Mouse (Mus musculus): ENCODE results near the gene Adamts6.

The Adamts6 gene

GRCm38 (mm10) chr13:104460287-104460686 is 172.7 kb downstream of the Adamts6 start:
- DNase-seq (ENCODE audit: low read depth, low spot score), result no peak

- no peak for DNase-seq (ENCODE audit: low read depth, low spot score)
Measured at GRCm38 (mm10) chr13:104468061-104468460, 180.4 kb downstream of the Adamts6 start.

DNA sequence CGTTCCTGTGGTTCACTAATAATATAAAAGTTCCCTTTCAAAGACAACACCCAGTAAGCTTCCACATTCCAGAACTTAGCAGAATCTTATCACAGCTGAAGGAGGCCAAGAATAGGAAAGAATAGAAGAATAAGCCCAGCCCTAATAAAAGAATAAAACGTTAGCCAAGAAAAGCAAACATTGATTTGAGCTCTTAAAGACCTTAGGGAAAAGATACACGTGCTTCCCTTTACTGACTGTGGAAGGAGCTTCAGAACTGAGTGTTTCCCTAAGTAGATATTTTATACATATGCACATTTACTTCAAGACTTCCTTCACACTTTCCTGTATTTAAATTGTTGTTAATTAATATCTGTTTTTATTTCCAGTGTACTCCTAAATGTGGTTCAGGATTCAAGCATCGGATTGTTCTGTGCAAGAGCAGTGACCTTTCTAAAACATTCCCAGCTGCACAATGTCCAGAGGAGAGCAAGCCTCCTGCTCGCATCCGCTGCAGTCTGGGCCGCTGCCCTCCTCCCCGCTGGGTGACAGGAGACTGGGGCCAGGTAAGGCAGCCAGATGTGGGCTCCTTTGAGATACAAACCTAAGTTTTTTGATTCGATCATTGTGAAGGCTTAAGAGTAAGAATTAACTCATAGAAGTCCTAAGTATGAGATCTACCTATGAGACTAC is 188.8 kb downstream of the Adamts6 start:
- DNase-seq (ENCODE audit: low read depth, low spot score), result no peak

GRCm38 (mm10) chr13:104482426-104483089 is 194.9 kb downstream of the Adamts6 start:
- no peak for DNase-seq (ENCODE audit: low read depth, low spot score)

DNA sequence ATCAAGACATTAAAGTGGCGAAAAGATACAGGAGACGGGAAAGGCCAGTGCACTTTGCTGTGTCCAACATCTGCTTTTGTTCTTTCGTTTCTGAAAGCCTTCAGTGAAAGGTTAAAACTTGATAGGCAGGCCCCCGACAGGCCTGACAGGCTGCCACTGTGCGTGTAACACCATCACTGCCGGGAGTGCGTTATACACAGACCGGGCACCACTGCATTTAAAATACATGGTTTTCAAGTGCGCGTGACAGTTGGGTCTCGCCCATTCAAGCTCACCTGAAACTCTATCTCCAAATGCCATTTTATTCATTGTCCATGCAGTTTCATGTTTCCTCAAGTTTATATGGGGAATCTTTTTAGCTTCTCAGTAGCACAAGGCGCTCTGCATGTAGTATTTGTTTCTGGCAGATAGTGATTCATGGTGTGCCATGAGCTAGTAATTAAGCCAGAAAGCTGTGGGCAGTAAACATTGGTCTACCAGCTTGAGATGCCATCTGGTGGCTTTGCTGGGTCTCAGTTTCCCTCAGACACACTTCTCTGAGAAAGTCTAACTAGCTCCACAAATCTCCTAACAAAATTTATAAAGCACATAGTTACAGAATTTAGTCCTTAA is 195.6 kb downstream of the Adamts6 start:
- no peak for DNase-seq (ENCODE audit: low read depth, low spot score)

DNA sequence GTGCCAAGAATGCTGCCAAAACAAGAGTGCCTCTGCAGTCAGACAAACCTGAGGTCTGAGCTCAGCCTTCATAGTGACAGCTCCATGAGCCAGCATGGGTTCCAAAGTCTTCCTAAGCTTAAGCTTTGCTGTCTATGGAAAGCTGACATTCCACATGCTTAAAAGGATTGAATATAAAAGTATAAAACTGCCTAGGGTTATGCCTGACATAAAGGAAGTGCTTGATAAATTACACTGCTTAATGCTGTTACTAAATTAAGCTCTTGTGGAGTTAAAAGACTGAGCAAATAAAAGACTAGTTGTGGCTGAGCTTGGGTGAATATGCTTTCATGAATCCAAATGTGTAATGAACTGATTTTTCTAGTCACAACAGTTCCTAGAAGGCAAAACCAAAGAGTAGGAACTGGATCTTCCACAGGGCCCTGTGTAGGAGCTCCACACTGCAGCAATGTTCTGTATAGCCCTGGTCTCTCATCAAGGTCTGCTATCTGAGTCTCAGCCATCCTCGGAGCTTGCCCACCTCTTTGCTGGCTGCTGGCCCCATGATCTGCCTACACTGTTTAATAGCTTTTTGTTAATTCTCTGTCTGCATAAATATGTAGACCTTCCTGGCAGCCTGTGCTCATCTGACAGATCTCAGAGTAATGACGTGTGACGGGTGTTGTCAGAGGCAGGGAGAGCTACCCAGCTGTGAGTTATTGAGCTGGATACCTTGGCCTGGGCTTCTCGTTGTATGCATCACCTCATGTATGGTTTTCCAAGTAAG is 203.6 kb downstream of the Adamts6 start:
- DNase-seq (ENCODE audit: low read depth, low spot score), result no peak

- DNase-seq (ENCODE audit: low read depth, low spot score), result peak; percentile 19
Measured at GRCm38 (mm10) chr13:104493466-104493993, 205.9 kb downstream of the Adamts6 start.

DNA sequence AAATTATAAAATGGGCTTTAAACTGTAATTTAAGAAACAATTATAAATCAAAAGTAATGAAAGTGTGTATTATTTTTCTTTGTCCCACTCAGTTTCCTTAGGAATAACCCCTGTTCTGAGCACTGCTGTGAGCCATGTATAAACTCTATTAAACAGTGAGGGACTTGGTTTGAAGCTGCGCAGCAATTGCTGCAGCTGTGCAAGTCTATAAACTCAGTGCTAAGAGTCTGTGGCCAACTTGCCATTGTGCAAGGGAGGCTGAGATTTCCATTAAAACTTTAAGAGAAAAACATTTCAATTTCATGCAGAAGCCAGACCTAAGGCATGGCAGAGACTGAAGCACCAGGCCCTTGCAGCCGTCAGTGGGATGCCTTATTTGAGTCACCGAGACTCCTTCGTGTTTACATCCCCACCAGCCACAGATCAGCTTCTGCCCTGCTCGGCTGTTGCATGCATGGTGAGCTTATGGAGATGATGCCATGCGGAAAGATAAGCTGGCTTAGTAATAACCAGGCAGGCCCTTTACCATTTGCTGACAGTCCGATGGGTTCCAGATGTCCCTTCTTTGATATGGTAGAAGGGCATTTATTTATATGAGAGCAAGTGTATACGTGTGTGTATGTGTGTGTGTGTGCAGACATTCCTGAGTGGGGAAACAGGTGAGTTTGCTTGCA is 206.7 kb downstream of the Adamts6 start:
- DNase-seq (ENCODE audit: low read depth, low spot score), result no peak

GRCm38 (mm10) chr13:104497592-104497991 is 210.0 kb downstream of the Adamts6 start:
- DNase-seq (ENCODE audit: low read depth, low spot score), result no peak

GRCm38 (mm10) chr13:104498669-104499068 is 211.0 kb downstream of the Adamts6 start:
- DNase-seq (ENCODE audit: low read depth, low spot score), result no peak

GRCm38 (mm10) chr13:104499116-104500040 is 211.7 kb downstream of the Adamts6 start:
- DNase-seq (ENCODE audit: low read depth, low spot score), result peak; percentile 49

- no peak for DNase-seq (ENCODE audit: low read depth, low spot score)
Measured at GRCm38 (mm10) chr13:104502406-104502805, 214.8 kb downstream of the Adamts6 start.

- DNase-seq (ENCODE audit: low read depth, low spot score), result no peak
Measured at GRCm38 (mm10) chr13:104504043-104504442, 216.4 kb downstream of the Adamts6 start.

DNA sequence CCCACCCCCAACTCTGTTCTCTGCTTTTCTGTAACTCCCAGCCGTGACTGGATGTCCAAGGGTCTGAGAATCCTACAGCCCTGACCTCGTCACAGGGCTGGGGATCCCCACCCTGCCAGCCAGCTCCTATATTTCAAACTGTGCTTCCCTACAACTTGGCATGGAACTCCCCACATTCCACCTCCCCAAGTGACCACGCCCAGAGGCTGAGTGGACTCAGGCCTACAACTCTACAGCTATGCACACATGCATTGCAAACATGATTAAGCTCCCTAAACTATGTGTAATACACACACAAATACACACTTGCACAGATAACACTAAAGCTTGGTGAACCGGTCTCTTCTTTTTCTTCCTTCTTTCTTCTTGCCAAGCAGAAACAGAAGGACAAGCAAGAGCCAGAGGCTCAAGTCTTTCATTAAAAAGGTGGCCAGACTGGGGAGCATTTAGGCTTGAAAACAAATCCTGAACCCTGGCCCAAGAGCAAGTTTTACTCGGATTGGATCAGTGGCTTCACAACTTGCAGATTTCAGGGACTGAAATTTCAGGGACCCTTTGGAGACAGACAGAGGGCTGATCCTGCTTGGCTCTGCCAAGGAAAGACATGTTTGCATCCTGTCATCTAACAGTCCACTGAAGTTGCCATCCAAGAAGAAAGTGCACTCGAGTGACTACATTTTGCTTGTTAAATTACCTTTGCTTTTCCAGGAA is 218.7 kb downstream of the Adamts6 start:
- no peak for DNase-seq (ENCODE audit: low read depth, low spot score)

DNA sequence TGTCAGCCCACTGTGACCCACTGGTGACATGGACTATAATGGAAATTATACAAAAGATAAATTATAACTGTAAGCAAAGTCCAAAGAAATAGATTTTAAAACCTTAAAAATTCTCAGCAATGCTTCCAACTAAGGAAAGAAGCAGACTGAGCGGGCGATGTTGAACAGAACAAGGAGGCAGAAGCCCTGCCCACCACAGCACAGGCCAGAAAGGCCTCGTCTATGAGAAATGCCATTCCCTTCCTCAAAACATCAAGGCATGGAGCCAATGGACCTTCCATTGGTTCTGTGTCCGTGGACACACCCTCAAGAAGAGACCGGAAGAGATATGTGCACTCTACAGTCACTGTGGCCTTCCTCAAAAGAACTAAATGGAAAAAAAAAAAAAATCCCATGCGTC is 220.0 kb downstream of the Adamts6 start:
- no peak for DNase-seq (ENCODE audit: low read depth, low spot score)

DNA sequence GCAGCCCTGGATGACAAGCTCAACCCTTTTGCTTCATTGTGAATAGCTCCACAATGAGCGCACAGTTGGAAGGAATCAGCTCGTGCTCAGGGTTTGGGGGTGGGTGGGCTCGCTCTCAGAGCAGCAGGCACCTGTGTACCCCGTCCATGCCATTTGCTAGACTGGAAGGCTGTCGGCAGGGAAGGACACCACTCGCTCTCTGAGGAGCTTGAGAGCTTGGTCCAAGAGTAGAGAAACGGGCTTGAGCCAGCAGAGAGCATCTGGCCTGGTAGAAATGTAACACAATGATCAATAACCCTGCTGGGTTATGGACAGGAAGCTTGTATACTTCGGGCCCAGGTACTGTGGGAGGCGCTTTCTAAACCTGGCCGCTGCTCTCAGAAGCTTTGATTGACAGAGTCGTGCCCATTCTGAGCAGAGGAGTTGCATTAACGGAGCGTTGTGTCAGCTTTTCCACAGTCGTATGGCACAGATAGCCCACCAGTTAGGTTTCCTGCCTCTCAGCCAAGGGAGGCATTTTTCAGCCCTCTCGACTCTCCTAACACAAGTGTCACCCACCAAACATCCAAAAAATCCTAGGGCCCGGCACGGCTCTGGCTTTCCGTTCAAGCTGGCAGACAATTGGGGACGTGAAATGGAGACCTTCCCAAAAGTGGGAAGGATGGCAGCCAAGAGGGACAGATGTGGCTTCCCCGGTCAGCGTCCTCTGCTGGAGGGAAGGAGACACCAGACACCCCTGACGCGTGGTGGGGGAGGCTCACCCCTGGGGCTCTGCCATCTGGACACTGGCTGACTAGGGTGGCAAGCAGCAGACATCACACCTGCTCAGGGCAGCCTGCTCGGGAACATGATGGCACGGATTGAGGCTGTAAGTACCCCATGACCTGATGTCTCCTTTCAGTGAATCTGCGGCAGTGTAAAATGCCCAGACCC is 222.2 kb downstream of the Adamts6 start:
- DNase-seq (ENCODE audit: low read depth, low spot score), result peak; percentile 82

GRCm38 (mm10) chr13:104510766-104511165 is 223.1 kb downstream of the Adamts6 start:
- DNase-seq (ENCODE audit: low read depth, low spot score), result peak; percentile 52

DNA sequence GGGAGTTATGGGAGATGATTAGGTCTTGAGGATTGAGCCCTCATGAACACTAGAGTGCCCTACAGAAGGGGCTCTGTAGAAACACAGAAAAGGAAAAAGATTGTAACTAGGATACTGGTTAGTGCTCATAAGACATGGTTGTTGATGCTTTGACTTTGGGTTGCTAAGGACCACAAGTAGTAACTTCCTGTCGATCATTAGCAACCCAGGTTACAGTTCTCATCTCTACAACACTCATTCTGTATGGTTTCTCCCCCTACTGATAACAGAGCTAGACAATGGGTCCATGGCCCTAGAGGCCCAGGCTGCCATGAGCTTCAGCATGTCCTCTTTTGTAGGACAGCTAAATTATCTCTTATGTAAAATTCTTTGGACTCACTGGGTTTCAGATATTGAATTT is 227.4 kb downstream of the Adamts6 start:
- no peak for DNase-seq (ENCODE audit: low read depth, low spot score)

DNA sequence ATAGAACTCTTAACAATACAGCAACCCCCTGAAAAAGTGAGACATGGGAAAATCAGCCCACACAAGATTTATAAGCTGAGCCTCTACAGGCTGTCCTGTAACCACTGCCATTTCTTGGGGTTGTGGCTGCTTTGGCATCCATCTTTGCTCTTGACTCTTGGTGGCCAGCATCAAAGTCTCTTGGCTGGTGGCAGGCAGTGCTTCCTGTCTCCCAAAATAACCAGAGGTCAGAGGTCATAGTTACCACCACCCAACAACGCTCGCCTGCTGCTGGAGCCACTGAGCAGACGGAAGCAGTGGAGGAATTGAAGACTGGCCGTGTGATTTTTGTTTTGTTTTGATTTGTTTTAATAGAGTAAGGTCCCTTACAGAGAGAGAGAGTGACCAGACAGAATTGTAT is 228.5 kb downstream of the Adamts6 start:
- DNase-seq (ENCODE audit: low read depth, low spot score), result no peak
